Mouse (Mus musculus): ENCODE data around the gene Tmcc2. TPM values are rescaled to one million over a fixed set of nuclear protein-coding genes. Genes with fewer than 3 reads are reported as not detected.
"Not testable (repeated sequence)": the region's sequence is repeated elsewhere in the genome, so short reads cannot be mapped to it uniquely, and the experiment has no call there.

The Tmcc2 gene
- polyA plus RNA-seq, 1 experiment from 2014 or later = 12.9 TPM

- peaks cover 18% of the 10 kb centered on the region for H3K4me1 ChIP-seq (replicated peaks)
- H3K4me2 ChIP-seq = no peak overlapping the region
- H3K27ac ChIP-seq = no peak overlapping the region
- no peaks in the 10 kb centered on the region for H3K9me3 ChIP-seq (replicated peaks)
- H3K9ac ChIP-seq = no peak overlapping the region
- WGBS = 56% methylated on average over 4 of the region's 4 CpGs
- H3K27me3 ChIP-seq = no peaks in the 10 kb centered on the region
- H3K36me3 ChIP-seq = peaks cover 5% of the 10 kb centered on the region; the same call in 1 of the 2 replicates
- H3K4me3 ChIP-seq = no peak overlapping the region
- no peak for ATAC-seq (replicated peaks; ENCODE audit: insufficient number of reproducible peaks, insufficient read depth, low FRiP score, low read depth)
These were observed 25.4 kb downstream of the Tmcc2 start for GRCm38 (mm10) chr1:132365645-132366044.

GRCm38 (mm10) chr1:132364896-132365557, 26.1 kb downstream of the Tmcc2 start:
- Histone ChIP-seq H3K27ac (no peak overlapping the region), H3K4me1 (replicated peaks) (peaks cover 13% of the 10 kb centered on the region), H3K4me3 (no peak overlapping the region), H3K36me3 (peaks cover 11% of the 10 kb centered on the region; the same call in 1 of the 2 replicates), H3K9ac (no peak overlapping the region), H3K9me3 (replicated peaks) (no peaks in the 10 kb centered on the region), H3K4me2 (no peak overlapping the region), H3K27me3 (no peaks in the 10 kb centered on the region)
- 81% methylated on average over 7 of the region's 7 CpGs for WGBS
- no peak for ATAC-seq (replicated peaks; ENCODE audit: insufficient number of reproducible peaks, insufficient read depth, low FRiP score, low read depth)

- no peak for ATAC-seq (replicated peaks; ENCODE audit: insufficient number of reproducible peaks, insufficient read depth, low FRiP score, low read depth)
These were observed 26.7 kb downstream of the Tmcc2 start for GRCm38 (mm10) chr1:132364388-132364787.

GRCm38 (mm10) chr1:132361959-132362358, 29.1 kb downstream of the Tmcc2 start:
- Histone ChIP-seq H3K36me3 (peaks cover 35% of the 10 kb centered on the region), H3K4me1 (replicated peaks) (peaks cover under 1% of the 10 kb centered on the region; the same call in 1 of the 2 replicates), H3K4me3 (no peak overlapping the region), H3K4me2 (no peak overlapping the region), H3K9ac (no peak overlapping the region), H3K27me3 (no peaks in the 10 kb centered on the region), H3K27ac (0 out of 2 replicates have a peak overlapping the region, but pooled peaks have one; percentile 17), H3K9me3 (replicated peaks) (no peaks in the 10 kb centered on the region)
- 22% methylated on average over 6 of the region's 6 CpGs for WGBS
- 0 out of 2 replicates have a peak, but pooled peaks have one; percentile 44 for ATAC-seq (replicated peaks; ENCODE audit: insufficient number of reproducible peaks, insufficient read depth, low FRiP score, low read depth)

More at GRCm38 (mm10) chr1:132364388-132364787, 26.7 kb downstream of the Tmcc2 start:
- no peaks in the 10 kb centered on the region for H3K27me3 ChIP-seq
- 76% methylated on average over 3 of the region's 3 CpGs for WGBS
- no peak overlapping the region for H3K4me2 ChIP-seq
- no peak overlapping the region for H3K4me3 ChIP-seq
- peaks cover 17% of the 10 kb centered on the region; the same call in 1 of the 2 replicates for H3K36me3 ChIP-seq
- H3K27ac ChIP-seq = no peak overlapping the region
- H3K4me1 ChIP-seq (replicated peaks) = peaks cover 13% of the 10 kb centered on the region
- H3K9ac ChIP-seq = no peak overlapping the region
- H3K9me3 ChIP-seq (replicated peaks) = no peaks in the 10 kb centered on the region

- H3K9ac ChIP-seq = no peak overlapping the region
- peaks cover 16% of the 10 kb centered on the region for H3K4me1 ChIP-seq (replicated peaks)
- WGBS = 68% methylated on average over 1 of the region's 1 CpGs
- H3K4me3 ChIP-seq = no peak overlapping the region
- H3K27ac ChIP-seq = no peak overlapping the region
- peaks cover 35% of the 10 kb centered on the region for H3K36me3 ChIP-seq
- no peaks in the 10 kb centered on the region for H3K27me3 ChIP-seq
- no peak for ATAC-seq (replicated peaks; ENCODE audit: insufficient number of reproducible peaks, insufficient read depth, low FRiP score, low read depth)
- H3K9me3 ChIP-seq (replicated peaks) = no peaks in the 10 kb centered on the region
- no peak overlapping the region for H3K4me2 ChIP-seq
These were observed 34.2 kb downstream of the Tmcc2 start for GRCm38 (mm10) chr1:132356841-132357240.

- Histone ChIP-seq H3K27ac (no peak overlapping the region; the same call in 1 of the 2 replicates), H3K4me1 (replicated peaks) (peaks cover 16% of the 10 kb centered on the region), H3K4me2 (no peak overlapping the region), H3K9me3 (replicated peaks) (no peaks in the 10 kb centered on the region), H3K4me3 (no peak overlapping the region), H3K9ac (no peak overlapping the region), H3K27me3 (no peaks in the 10 kb centered on the region), H3K36me3 (peaks cover 33% of the 10 kb centered on the region)
- ATAC-seq (replicated peaks; ENCODE audit: insufficient number of reproducible peaks, insufficient read depth, low FRiP score, low read depth) = peak; percentile 56
- WGBS = 0% methylated on average over 3 of the region's 3 CpGs
These were observed 35.2 kb downstream of the Tmcc2 start for GRCm38 (mm10) chr1:132355841-132356242.

- Histone ChIP-seq H3K27me3 (no peaks in the 10 kb centered on the region), H3K27ac (peak overlapping the region; percentile 33; the same call in 1 of the 2 replicates), H3K4me3 (no peak overlapping the region), H3K9me3 (replicated peaks) (no peaks in the 10 kb centered on the region), H3K9ac (peak overlapping the region; percentile 26; the same call in 1 of the 2 replicates), H3K4me2 (no peak overlapping the region), H3K4me1 (replicated peaks) (peaks cover 16% of the 10 kb centered on the region), H3K36me3 (peaks cover 26% of the 10 kb centered on the region)
- WGBS = 54% methylated on average over 6 of the region's 6 CpGs
- ATAC-seq (replicated peaks; ENCODE audit: insufficient number of reproducible peaks, insufficient read depth, low FRiP score, low read depth) = no peak
These were observed 35.9 kb downstream of the Tmcc2 start for GRCm38 (mm10) chr1:132355162-132355601.

- Histone ChIP-seq H3K4me3 (no peak overlapping the region), H3K27me3 (no peaks in the 10 kb centered on the region), H3K4me1 (replicated peaks) (peaks cover 16% of the 10 kb centered on the region), H3K9ac (no peak overlapping the region), H3K36me3 (peaks cover 17% of the 10 kb centered on the region), H3K4me2 (no peak overlapping the region), H3K9me3 (replicated peaks) (no peaks in the 10 kb centered on the region), H3K27ac (no peak overlapping the region)
- ATAC-seq (replicated peaks; ENCODE audit: insufficient number of reproducible peaks, insufficient read depth, low FRiP score, low read depth) = no peak
- WGBS = 83% methylated on average over 9 of the region's 9 CpGs
These were observed 36.8 kb downstream of the Tmcc2 start for GRCm38 (mm10) chr1:132354234-132354633.

GRCm38 (mm10) chr1:132353389-132353788, 37.7 kb downstream of the Tmcc2 start:
- Histone ChIP-seq H3K9ac (no peak overlapping the region), H3K27ac (no peak overlapping the region), H3K4me1 (replicated peaks) (peaks cover 16% of the 10 kb centered on the region), H3K4me3 (no peak overlapping the region), H3K9me3 (replicated peaks) (no peaks in the 10 kb centered on the region), H3K36me3 (peaks cover 9% of the 10 kb centered on the region; the same call in 1 of the 2 replicates), H3K4me2 (no peak overlapping the region), H3K27me3 (no peaks in the 10 kb centered on the region)
- ATAC-seq (replicated peaks; ENCODE audit: insufficient number of reproducible peaks, insufficient read depth, low FRiP score, low read depth) = no peak
- WGBS = 38% methylated on average over 5 of the region's 5 CpGs

GRCm38 (mm10) chr1:132351058-132351457, 40.0 kb downstream of the Tmcc2 start:
- no peaks in the 10 kb centered on the region for H3K27me3 ChIP-seq
- no peak for ATAC-seq (replicated peaks; ENCODE audit: insufficient number of reproducible peaks, insufficient read depth, low FRiP score, low read depth)
- no peak overlapping the region for H3K4me3 ChIP-seq
- H3K27ac ChIP-seq = no peak overlapping the region
- H3K36me3 ChIP-seq = no peaks in the 10 kb centered on the region
- H3K4me1 ChIP-seq (replicated peaks) = peaks cover 19% of the 10 kb centered on the region
- no peak overlapping the region for H3K4me2 ChIP-seq
- WGBS = 91% methylated on average over 4 of the region's 4 CpGs
- H3K9ac ChIP-seq = no peak overlapping the region
- H3K9me3 ChIP-seq (replicated peaks) = no peaks in the 10 kb centered on the region

- not testable (repeated sequence) for H3K27me3 ChIP-seq; H3K9ac ChIP-seq; H3K9me3 ChIP-seq (replicated peaks); ATAC-seq (replicated peaks; ENCODE audit: insufficient number of reproducible peaks, insufficient read depth, low FRiP score, low read depth); H3K4me2 ChIP-seq; H3K27ac ChIP-seq; H3K4me3 ChIP-seq; H3K36me3 ChIP-seq
- 88% methylated on average over 3 of the region's 3 CpGs for WGBS
- H3K4me1 ChIP-seq (replicated peaks) = peaks cover 15% of the 10 kb centered on the region
These were observed 41.5 kb downstream of the Tmcc2 start for GRCm38 (mm10) chr1:132349601-132350000.

GRCm38 (mm10) chr1:132349049-132349448, 42.0 kb downstream of the Tmcc2 start:
- H3K27ac ChIP-seq; H3K4me3 ChIP-seq; H3K27me3 ChIP-seq; H3K4me2 ChIP-seq; H3K9me3 ChIP-seq (replicated peaks); H3K36me3 ChIP-seq; ATAC-seq (replicated peaks; ENCODE audit: insufficient number of reproducible peaks, insufficient read depth, low FRiP score, low read depth); H3K9ac ChIP-seq: not testable (repeated sequence)
- H3K4me1 ChIP-seq (replicated peaks) = peaks cover 15% of the 10 kb centered on the region
